In the genomic region with DNA sequence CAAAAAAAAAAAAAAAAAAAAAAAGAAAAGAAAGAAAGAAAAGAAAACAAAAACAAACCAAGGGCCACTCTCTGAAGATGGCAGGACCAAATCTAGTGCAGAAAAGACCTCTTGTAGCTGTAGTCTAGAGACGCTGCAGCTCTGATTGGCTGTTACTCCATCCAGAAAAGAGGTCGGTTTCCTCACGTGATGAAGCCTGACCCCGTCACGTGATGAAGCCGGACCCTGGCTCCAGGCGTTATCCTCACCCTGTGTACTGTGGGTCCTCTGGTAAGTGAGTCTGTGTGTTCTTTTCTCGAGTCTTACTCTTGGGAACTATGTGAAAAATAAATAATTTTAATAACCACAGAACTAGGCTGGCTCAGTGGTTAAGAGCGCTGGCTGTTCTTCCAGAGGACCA, we compare ENCODE assay signal across 17 mouse cellular contexts. TPM values are rescaled to one million over a fixed set of nuclear protein-coding genes. Genes with fewer than 3 reads are reported as not detected.
A peak's percentile ranks its signal among the peaks of the same experiment; 100 is the strongest.
DNase-seq lines count a peak whose midpoint lies in the region; ATAC-seq and TF ChIP-seq lines count a peak whose summit lies in the region.
"Had no signal": no experiment of that assay in that cellular context is flagged by ENCODE, and none has a peak within 500 bp of the region (broad histone marks: within the 10 kb centered on the region; RNA-seq: fewer than 3 reads in every experiment).

No protein-coding gene starts in this region.

- peak overlapping the region; percentile 86; the same call in 1 of the 2 replicates for H3K27ac ChIP-seq in gastrocnemius, adult 2 months
- peak overlapping the region; percentile 39 for H3K27ac ChIP-seq in midbrain, embryonic 14.5 days (replicated peaks; ENCODE audit: low read depth, low read length)
- no peak overlapping the region for H3K27ac ChIP-seq in midbrain, embryonic 10.5 days (replicated peaks)
- 0 out of 2 replicates have a peak overlapping the region, but pooled peaks have one; percentile 69 for H3K27ac ChIP-seq in bone marrow macrophage, adult 2 months (ENCODE audit: insufficient read depth, low read depth, low read length)
- H3K27ac ChIP-seq in olfactory bulb, adult 2 months (ENCODE audit: insufficient read depth, low read depth, low read length): peak overlapping the region; percentile 95

- no peak for ATAC-seq in midbrain, embryonic 14.5 days (ENCODE audit: low FRiP score, low TSS enrichment)
- ATAC-seq: intestine, embryonic 16.5 days; liver, postnatal 0 days had no signal

- DNase-seq in gastrocnemius, adult 2 months: no peak
- DNase-seq in gastrocnemius, adult 18-20 months (ENCODE audit: low spot score): no peak
- DNase-seq in midbrain, embryonic 14.5 days: no peak
- DNase-seq in midbrain, embryonic 10.5 days (ENCODE audit: low spot score): no peak
- no peak for DNase-seq in adrenal gland, postnatal 4 days (ENCODE audit: low spot score in 2 of 2)
- DNase-seq: heart, adult 18-20 months; liver, postnatal 0 days; lung, postnatal 4 days had no signal

- TF ChIP-seq POLR2A in bone marrow macrophage, adult 2 months (IDR thresholded peaks at IDR 0.05; ENCODE audit: borderline replicate concordance, low read depth, low read length): no peak
- TF ChIP-seq POLR2A in olfactory bulb, adult 2 months (IDR thresholded peaks at IDR 0.05; ENCODE audit: insufficient read depth, low read depth, low read length): no peak

- no peak for TF ChIP-seq CTCF in gastrocnemius, adult 2 months (IDR thresholded peaks at IDR 0.05)
- TF ChIP-seq CTCF in bone marrow macrophage, adult 2 months (IDR thresholded peaks at IDR 0.05; ENCODE audit: low read depth, low read length): no peak
- no peak for TF ChIP-seq CTCF in olfactory bulb, adult 2 months (IDR thresholded peaks at IDR 0.05; ENCODE audit: insufficient read depth, low read depth, low read length)

- no peak overlapping the region for H3K4me2 ChIP-seq in midbrain, embryonic 14.5 days (ENCODE audit: low read length)

- intact Hi-C loops in gastrocnemius, adult 2 months (cut with DNase I): no loop called here

- H3K9ac ChIP-seq in midbrain, embryonic 14.5 days (replicated peaks; ENCODE audit: low read length): no peak overlapping the region
- H3K9ac ChIP-seq: liver, postnatal 0 days had no signal

- no peaks in the 10 kb centered on the region for H3K36me3 ChIP-seq in midbrain, embryonic 14.5 days (ENCODE audit: control insufficient read depth, insufficient read depth, low read length)
- no peaks in the 10 kb centered on the region for H3K36me3 ChIP-seq in midbrain, embryonic 10.5 days
- H3K36me3 ChIP-seq: G1E had no signal

- 76% methylated on average over 9 of the region's 9 CpGs for WGBS in midbrain, embryonic 14.5 days
- 77% methylated on average over 9 of the region's 9 CpGs for WGBS in midbrain, embryonic 10.5 days
- WGBS in olfactory bulb, adult 2 months: 54% methylated on average over 9 of the region's 9 CpGs

- no peak overlapping the region for H3K4me3 ChIP-seq in gastrocnemius, adult 2 months
- no peak overlapping the region for H3K4me3 ChIP-seq in midbrain, embryonic 14.5 days (replicated peaks; ENCODE audit: low read depth, low read length)
- no peak overlapping the region for H3K4me3 ChIP-seq in midbrain, embryonic 10.5 days
- no peak overlapping the region for H3K4me3 ChIP-seq in bone marrow macrophage, adult 2 months (ENCODE audit: insufficient read depth, low read length)
- H3K4me3 ChIP-seq in olfactory bulb, adult 2 months (ENCODE audit: insufficient read depth, low read depth, low read length): no peak overlapping the region

- no peaks in the 10 kb centered on the region for H3K9me3 ChIP-seq in midbrain, embryonic 14.5 days (ENCODE audit: control insufficient read depth, low read length)
- no peaks in the 10 kb centered on the region for H3K9me3 ChIP-seq in midbrain, embryonic 10.5 days (replicated peaks)
- H3K9me3 ChIP-seq: G1E had no signal

- H3K27me3 ChIP-seq in midbrain, embryonic 14.5 days (ENCODE audit: control insufficient read depth, insufficient read depth, low read length): 0 out of 2 replicates have a peak, but pooled peaks cover 5% of the 10 kb centered on the region
- H3K27me3 ChIP-seq in midbrain, embryonic 10.5 days (ENCODE audit: low read depth, poor library complexity, severe bottlenecking): peaks cover 23% of the 10 kb centered on the region

- H3K4me1 ChIP-seq in midbrain, embryonic 14.5 days (ENCODE audit: control insufficient read depth, insufficient read depth, low read length): peaks cover 13% of the 10 kb centered on the region; the same call in 1 of the 2 replicates
- peaks cover 15% of the 10 kb centered on the region for H3K4me1 ChIP-seq in midbrain, embryonic 10.5 days
- H3K4me1 ChIP-seq in bone marrow macrophage, adult 2 months (ENCODE audit: control insufficient read depth, insufficient read depth, low read length): peaks cover 29% of the 10 kb centered on the region
- peaks cover 29% of the 10 kb centered on the region for H3K4me1 ChIP-seq in olfactory bulb, adult 2 months (ENCODE audit: control insufficient read depth, insufficient read depth, low read length)

RNA-seq across cellular contexts. Expression of gene Gucy2e, which starts 28.6 kb away (rescaled TPM):
- not detected for total RNA-seq in gastrocnemius, adult 2 months (2021)
- total RNA-seq in gastrocnemius, adult 18-20 months (2021): not detected
- 0.37 and 0.49 TPM in 2 replicates for polyA plus RNA-seq in midbrain, embryonic 14.5 days (2014; fragmentation: Nextera tagmentation; extraction: Ambion mirVana)
- polyA plus RNA-seq in midbrain, embryonic 10.5 days (2016; fragmentation: Nextera tagmentation; extraction: Ambion mirVana): 0.06 and 0.20 TPM in 2 replicates
- polyA plus RNA-seq in bone marrow macrophage, adult 2 months (2012; ENCODE audit: insufficient read depth, insufficient read length, missing spikeins): not detected in 2 replicates
- polyA plus RNA-seq in olfactory bulb, adult 2 months (2012; ENCODE audit: insufficient read depth, insufficient read length, low replicate concordance, missing spikeins): not detected in 2 replicates
- total RNA-seq in adrenal gland, postnatal 4 days (2021): not detected
- total RNA-seq: adrenal gland, postnatal 14 days; gastrocnemius, adult 8-10 months; neutrophil, adult 5-6 weeks had no signal
- polyA plus RNA-seq: C2C12; G1E; liver, postnatal 0 days; stomach, embryonic 16.5 days had no signal

RNA-seq across cellular contexts. Expression of gene Cntrob, which starts 58.2 kb away (rescaled TPM):
- total RNA-seq in gastrocnemius, adult 2 months (2021): 1 to 10 TPM; 1.4 to 2.0 TPM
- 1 to 10 TPM; 1.2 to 1.7 TPM for total RNA-seq in gastrocnemius, adult 18-20 months (2021)
- polyA plus RNA-seq in midbrain, embryonic 14.5 days (2014; fragmentation: Nextera tagmentation; extraction: Ambion mirVana): 14.9 and 18.6 TPM in 2 replicates
- 39.9 TPM in 2 replicates for polyA plus RNA-seq in midbrain, embryonic 10.5 days (2016; fragmentation: Nextera tagmentation; extraction: Ambion mirVana)
- polyA plus RNA-seq in bone marrow macrophage, adult 2 months (2012; ENCODE audit: insufficient read depth, insufficient read length, missing spikeins): 15.4 and 16.8 TPM in 2 replicates
- not detected in 2 replicates for polyA plus RNA-seq in olfactory bulb, adult 2 months (2012; ENCODE audit: insufficient read depth, insufficient read length, low replicate concordance, missing spikeins)
- 10 to 100 TPM; 17.4 to 17.8 TPM for total RNA-seq in adrenal gland, postnatal 4 days (2021)

RNA-seq across cellular contexts. Expression of gene Trappc1, which starts 58.4 kb away (rescaled TPM):
- total RNA-seq in gastrocnemius, adult 2 months (2021): 10 to 100 TPM; 37.7 to 46.4 TPM
- 10 to 100 TPM; 43.4 to 44.8 TPM for total RNA-seq in gastrocnemius, adult 18-20 months (2021)
- 189 and 220 TPM in 2 replicates for polyA plus RNA-seq in midbrain, embryonic 14.5 days (2014; fragmentation: Nextera tagmentation; extraction: Ambion mirVana)
- 174 and 188 TPM in 2 replicates for polyA plus RNA-seq in midbrain, embryonic 10.5 days (2016; fragmentation: Nextera tagmentation; extraction: Ambion mirVana)
- 109 and 110 TPM in 2 replicates for polyA plus RNA-seq in bone marrow macrophage, adult 2 months (2012; ENCODE audit: insufficient read depth, insufficient read length, missing spikeins)
- not detected in 2 replicates for polyA plus RNA-seq in olfactory bulb, adult 2 months (2012; ENCODE audit: insufficient read depth, insufficient read length, low replicate concordance, missing spikeins)
- total RNA-seq in adrenal gland, postnatal 4 days (2021): 10 to 100 TPM; 80.3 to 82.5 TPM

Comparison
In these comparisons a context has a peak if more than half of its experiments do, and no peak if none do; other contexts are left out.
1. RNA of gene Trappc1, which starts 58.4 kb away (polyA plus RNA-seq): 189 to 220 TPM in midbrain, embryonic 14.5 days, 174 to 188 TPM in midbrain, embryonic 10.5 days and 109 to 110 TPM in bone marrow macrophage, adult 2 months; not detected in olfactory bulb, adult 2 months; every median in the first group is over 100 times any median in the second.